Mouse (Mus musculus): ENCODE data around the gene Cd81. TPM values are rescaled to one million over a fixed set of nuclear protein-coding genes. Genes with fewer than 3 reads are reported as not detected.

The Cd81 gene
- polyA plus RNA-seq, 1 experiment from 2014 or later = 576 TPM

GRCm38 (mm10) chr7:143106672-143107465 lies 54.3 kb downstream of the Cd81 start:
- no peaks in the 10 kb centered on the region for H3K9me3 ChIP-seq (replicated peaks)
- peaks cover 63% of the 10 kb centered on the region for H3K27me3 ChIP-seq
- 7% methylated on average over 56 of the region's 57 CpGs for WGBS
- H3K4me1 ChIP-seq = peaks cover 15% of the 10 kb centered on the region
- no peaks in the 10 kb centered on the region for H3K36me3 ChIP-seq
- no peak overlapping the region for H3K9ac ChIP-seq
- no peak overlapping the region for H3K27ac ChIP-seq (replicated peaks)
- peak; percentile 37; the same call in 1 of the 2 replicates for ATAC-seq (ENCODE audit: insufficient number of reproducible peaks, low FRiP score, low TSS enrichment, low read depth)
- peak overlapping the region; percentile 65 for H3K4me2 ChIP-seq (replicated peaks)
- H3K4me3 ChIP-seq (replicated peaks) = peak overlapping the region; percentile 34

- no peak for ATAC-seq (ENCODE audit: insufficient number of reproducible peaks, low FRiP score, low TSS enrichment, low read depth)
- WGBS = 39% methylated on average over 5 of the region's 5 CpGs
- Histone ChIP-seq H3K4me2 (replicated peaks) (no peak overlapping the region), H3K4me1 (peaks cover 15% of the 10 kb centered on the region), H3K9me3 (replicated peaks) (no peaks in the 10 kb centered on the region), H3K4me3 (replicated peaks) (no peak overlapping the region), H3K9ac (no peak overlapping the region), H3K27ac (replicated peaks) (no peak overlapping the region), H3K36me3 (no peaks in the 10 kb centered on the region), H3K27me3 (peaks cover 63% of the 10 kb centered on the region)
Observed at GRCm38 (mm10) chr7:143108200-143108599, 55.7 kb downstream of the Cd81 start.

GRCm38 (mm10) chr7:143108996-143109660 lies 56.6 kb downstream of the Cd81 start:
- ATAC-seq (ENCODE audit: insufficient number of reproducible peaks, low FRiP score, low TSS enrichment, low read depth) = no peak
- no peaks in the 10 kb centered on the region for H3K36me3 ChIP-seq
- no peak overlapping the region for H3K4me2 ChIP-seq (replicated peaks)
- H3K9ac ChIP-seq = no peak overlapping the region
- H3K4me1 ChIP-seq = peaks cover 15% of the 10 kb centered on the region
- H3K9me3 ChIP-seq (replicated peaks) = no peaks in the 10 kb centered on the region
- WGBS = 20% methylated on average over 3 of the region's 3 CpGs
- peaks cover 63% of the 10 kb centered on the region for H3K27me3 ChIP-seq
- no peak overlapping the region for H3K27ac ChIP-seq (replicated peaks)
- H3K4me3 ChIP-seq (replicated peaks) = no peak overlapping the region

- ATAC-seq (ENCODE audit: insufficient number of reproducible peaks, low FRiP score, low TSS enrichment, low read depth) = no peak
- H3K4me2 ChIP-seq (replicated peaks) = no peak overlapping the region
- no peak overlapping the region for H3K4me3 ChIP-seq (replicated peaks)
- H3K36me3 ChIP-seq = no peaks in the 10 kb centered on the region
- WGBS = 50% methylated on average over 3 of the region's 3 CpGs
- H3K9ac ChIP-seq = no peak overlapping the region
- H3K27me3 ChIP-seq = peaks cover 58% of the 10 kb centered on the region
- H3K4me1 ChIP-seq = peaks cover 15% of the 10 kb centered on the region
- H3K27ac ChIP-seq (replicated peaks) = no peak overlapping the region
- 0 out of 2 replicates have a peak, but pooled peaks cover under 1% of the 10 kb centered on the region for H3K9me3 ChIP-seq (replicated peaks)
Observed at GRCm38 (mm10) chr7:143109696-143110095, 57.2 kb downstream of the Cd81 start.

- H3K36me3 ChIP-seq = no peaks in the 10 kb centered on the region
- no peak overlapping the region for H3K4me3 ChIP-seq (replicated peaks)
- H3K9ac ChIP-seq = no peak overlapping the region
- WGBS = 59% methylated on average over 1 of the region's 1 CpGs
- H3K4me1 ChIP-seq = peaks cover 15% of the 10 kb centered on the region
- peaks cover 47% of the 10 kb centered on the region for H3K27me3 ChIP-seq
- H3K27ac ChIP-seq (replicated peaks) = no peak overlapping the region
- H3K4me2 ChIP-seq (replicated peaks) = no peak overlapping the region
- ATAC-seq (ENCODE audit: insufficient number of reproducible peaks, low FRiP score, low TSS enrichment, low read depth) = no peak
- 0 out of 2 replicates have a peak, but pooled peaks cover 4% of the 10 kb centered on the region for H3K9me3 ChIP-seq (replicated peaks)
Observed at GRCm38 (mm10) chr7:143110803-143111202, 58.3 kb downstream of the Cd81 start.

- no peak for ATAC-seq (ENCODE audit: insufficient number of reproducible peaks, low FRiP score, low TSS enrichment, low read depth)
- Histone ChIP-seq H3K9ac (no peak overlapping the region), H3K4me1 (peaks cover 13% of the 10 kb centered on the region), H3K36me3 (no peaks in the 10 kb centered on the region), H3K27me3 (peaks cover 38% of the 10 kb centered on the region), H3K9me3 (replicated peaks) (0 out of 2 replicates have a peak, but pooled peaks cover 4% of the 10 kb centered on the region), H3K27ac (replicated peaks) (no peak overlapping the region), H3K4me3 (replicated peaks) (no peak overlapping the region), H3K4me2 (replicated peaks) (no peak overlapping the region)
- WGBS = 63% methylated on average over 4 of the region's 4 CpGs
Observed at GRCm38 (mm10) chr7:143111719-143112118, 59.2 kb downstream of the Cd81 start.

- Histone ChIP-seq H3K9me3 (replicated peaks) (0 out of 2 replicates have a peak, but pooled peaks cover 4% of the 10 kb centered on the region), H3K4me2 (replicated peaks) (no peak overlapping the region), H3K9ac (no peak overlapping the region), H3K4me3 (replicated peaks) (no peak overlapping the region), H3K36me3 (no peaks in the 10 kb centered on the region), H3K4me1 (peaks cover 7% of the 10 kb centered on the region), H3K27ac (replicated peaks) (no peak overlapping the region), H3K27me3 (peaks cover 31% of the 10 kb centered on the region)
- WGBS = 10% methylated on average over 1 of the region's 1 CpGs
- no peak for ATAC-seq (ENCODE audit: insufficient number of reproducible peaks, low FRiP score, low TSS enrichment, low read depth)
Observed at GRCm38 (mm10) chr7:143112395-143112794, 59.9 kb downstream of the Cd81 start.

- peaks cover 3% of the 10 kb centered on the region; the same call in 1 of the 2 replicates for H3K4me1 ChIP-seq
- no peaks in the 10 kb centered on the region for H3K36me3 ChIP-seq
- no peak overlapping the region for H3K4me3 ChIP-seq (replicated peaks)
- no peak overlapping the region for H3K4me2 ChIP-seq (replicated peaks)
- H3K27ac ChIP-seq (replicated peaks) = no peak overlapping the region
- no peak for ATAC-seq (ENCODE audit: insufficient number of reproducible peaks, low FRiP score, low TSS enrichment, low read depth)
- H3K27me3 ChIP-seq = 0 out of 2 replicates have a peak, but pooled peaks cover 7% of the 10 kb centered on the region
- H3K9me3 ChIP-seq (replicated peaks) = 0 out of 2 replicates have a peak, but pooled peaks cover 4% of the 10 kb centered on the region
- no peak overlapping the region for H3K9ac ChIP-seq
Observed at GRCm38 (mm10) chr7:143114773-143115172, 62.2 kb downstream of the Cd81 start.

GRCm38 (mm10) chr7:143116521-143116920 lies 64.0 kb downstream of the Cd81 start:
- WGBS = 75% methylated on average over 5 of the region's 5 CpGs
- no peak for ATAC-seq (ENCODE audit: insufficient number of reproducible peaks, low FRiP score, low TSS enrichment, low read depth)
- H3K27ac ChIP-seq (replicated peaks) = no peak overlapping the region

More at GRCm38 (mm10) chr7:143116521-143116920, 64.0 kb downstream of the Cd81 start:
- Histone ChIP-seq H3K36me3 (no peaks in the 10 kb centered on the region), H3K4me1 (peaks cover 11% of the 10 kb centered on the region; the same call in 1 of the 2 replicates), H3K9ac (no peak overlapping the region), H3K4me2 (replicated peaks) (no peak overlapping the region), H3K9me3 (replicated peaks) (0 out of 2 replicates have a peak, but pooled peaks cover 4% of the 10 kb centered on the region), H3K4me3 (replicated peaks) (no peak overlapping the region), H3K27me3 (no peaks in the 10 kb centered on the region)

Data from embryonic facial prominence, embryonic 15.5 days (tissue).